Mouse (Mus musculus) right cerebral cortex, adult 2 months (tissue): Measurements from ENCODE around the gene Usp15.

Experiments used
- DNase-seq, 2 experiments: peaks; one replicate each; pipeline ENCODE4 v3.0.0; 2021 to 2022; ENCODE audit warnings: low spot score in 2 of 2

Usp15 gene

DNA sequence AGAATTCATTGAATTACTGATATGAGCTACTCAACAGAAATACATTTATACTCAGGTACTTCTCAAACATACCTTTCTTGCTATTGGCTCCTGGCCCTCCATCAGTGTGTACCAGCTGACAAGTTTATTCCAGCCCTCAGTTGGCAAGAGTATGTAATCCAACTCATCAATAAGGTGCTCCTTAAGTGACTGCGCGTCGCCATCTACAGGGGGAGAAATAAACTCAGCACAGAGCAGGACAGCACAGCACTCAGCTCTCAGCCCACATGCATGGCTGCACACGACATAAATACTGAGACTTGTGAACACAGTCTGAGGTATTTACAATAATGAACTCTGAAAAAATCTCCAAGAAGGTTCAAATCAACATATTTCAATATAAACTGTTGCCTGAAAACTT, 21.0 kb downstream of the Usp15 start:
- DNase-seq, result no peak

GRCm38 (mm10) chr10:123170898-123171297, 25.9 kb downstream of the Usp15 start:
- DNase-seq, result no peak

- no peak for DNase-seq
Observed at GRCm38 (mm10) chr10:123165542-123165941, 31.3 kb downstream of the Usp15 start.

- no peak for DNase-seq
Observed at GRCm38 (mm10) chr10:123160508-123160907, 36.3 kb downstream of the Usp15 start.

- DNase-seq, result no peak
Observed at GRCm38 (mm10) chr10:123159316-123159715, 37.5 kb downstream of the Usp15 start.

DNA sequence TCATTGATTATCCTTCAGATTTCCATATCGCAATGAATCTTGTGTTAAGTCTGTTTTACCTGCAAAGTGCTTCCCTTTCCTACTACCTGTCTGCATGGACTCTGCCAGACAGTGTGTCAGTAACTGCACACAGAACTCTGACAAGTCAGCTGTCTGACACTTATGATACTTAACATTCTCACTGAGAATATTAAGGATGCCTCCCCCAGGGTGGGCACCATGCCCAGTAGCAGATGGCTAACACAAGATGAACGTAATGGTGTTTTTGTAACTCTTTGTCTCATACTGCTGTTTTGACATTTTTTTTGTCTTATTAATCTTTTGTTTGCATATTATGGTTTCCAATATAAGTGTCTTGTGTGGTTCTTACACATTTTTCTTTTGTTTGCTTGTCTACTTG, 40.4 kb downstream of the Usp15 start:
- peak in 1 of 2 experiments; percentile 40 for DNase-seq

GRCm38 (mm10) chr10:123155764-123156163, 41.0 kb downstream of the Usp15 start:
- no peak for DNase-seq

DNA sequence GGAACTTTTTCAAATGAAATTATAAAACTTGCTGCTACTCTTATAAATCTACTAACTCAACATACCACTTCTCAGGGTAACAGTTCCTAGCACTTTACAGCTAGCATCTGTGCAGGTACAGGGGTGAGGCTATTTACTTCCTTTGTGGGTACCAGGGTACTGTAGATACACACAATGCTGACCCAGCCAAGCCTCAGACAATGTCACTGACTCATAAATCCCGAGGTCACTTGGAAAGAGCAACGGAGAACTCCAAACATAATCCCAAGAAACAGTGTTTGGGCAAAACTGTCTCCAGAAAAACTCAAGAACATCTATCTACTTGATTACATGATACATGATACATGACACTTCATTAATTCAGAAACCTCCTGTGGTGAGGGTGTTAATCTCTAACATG, 43.5 kb downstream of the Usp15 start:
- DNase-seq, result no peak

GRCm38 (mm10) chr10:123148025-123148814, 48.6 kb downstream of the Usp15 start:
- no peak for DNase-seq

DNA sequence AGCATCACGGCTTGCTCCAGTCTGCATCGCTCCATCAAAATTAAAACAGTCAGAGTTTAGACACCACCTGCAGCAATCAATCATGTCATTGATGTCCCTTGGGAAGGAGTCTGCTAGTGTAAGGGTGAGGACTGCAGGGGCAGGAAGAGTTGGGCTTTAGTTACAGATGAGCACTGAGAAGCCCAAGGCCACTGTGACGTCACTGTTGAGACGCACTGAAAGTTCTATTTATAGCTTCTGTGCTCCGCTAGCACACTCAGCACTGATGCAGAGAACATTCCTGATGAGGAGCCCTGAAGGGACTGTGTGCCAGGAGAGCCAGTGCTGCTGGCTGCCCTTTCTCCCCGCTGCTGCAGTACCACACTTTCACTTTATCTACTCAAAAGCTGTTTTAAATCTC, 49.6 kb downstream of the Usp15 start:
- DNase-seq, result no peak

DNA sequence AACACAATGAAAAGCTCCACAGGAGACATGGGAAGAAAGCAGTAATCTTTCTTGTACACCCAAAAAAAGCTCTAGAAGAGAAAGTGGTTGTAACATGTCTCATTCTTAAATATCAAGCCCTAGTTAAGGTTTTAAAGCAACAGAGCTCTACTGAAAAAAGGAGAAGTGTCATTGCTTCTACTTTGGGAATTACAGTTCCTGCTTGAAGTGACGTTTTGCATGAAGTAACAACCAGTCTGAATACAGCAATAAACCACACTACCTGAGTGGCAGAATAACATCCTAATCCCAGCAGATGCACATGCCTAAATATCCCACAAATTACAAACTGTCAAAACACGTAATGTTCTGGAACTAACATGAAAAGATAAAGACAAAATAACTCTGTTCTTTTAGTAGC, 50.4 kb downstream of the Usp15 start:
- no peak for DNase-seq

DNA sequence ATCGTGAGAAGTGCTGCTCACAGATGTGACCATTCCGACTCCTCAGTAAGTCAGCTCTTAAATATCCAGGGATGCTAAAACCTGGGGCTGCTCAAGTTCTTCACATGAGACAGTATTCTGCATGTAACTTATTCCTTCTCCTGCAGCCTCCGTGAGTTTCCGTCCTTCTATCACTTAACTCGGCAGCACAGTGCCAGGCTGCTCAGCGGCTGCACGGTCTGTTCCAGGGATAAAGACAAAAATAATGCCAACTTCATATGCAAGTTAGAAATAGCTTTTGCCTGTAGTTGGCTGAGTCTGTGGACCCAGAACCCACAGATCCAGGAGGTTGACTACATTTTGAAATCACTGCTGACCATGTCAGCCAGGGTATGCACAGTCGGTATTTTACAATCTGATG, 52.5 kb downstream of the Usp15 start:
- no peak for DNase-seq

GRCm38 (mm10) chr10:123142395-123143050, 54.3 kb downstream of the Usp15 start:
- DNase-seq, result no peak

DNA sequence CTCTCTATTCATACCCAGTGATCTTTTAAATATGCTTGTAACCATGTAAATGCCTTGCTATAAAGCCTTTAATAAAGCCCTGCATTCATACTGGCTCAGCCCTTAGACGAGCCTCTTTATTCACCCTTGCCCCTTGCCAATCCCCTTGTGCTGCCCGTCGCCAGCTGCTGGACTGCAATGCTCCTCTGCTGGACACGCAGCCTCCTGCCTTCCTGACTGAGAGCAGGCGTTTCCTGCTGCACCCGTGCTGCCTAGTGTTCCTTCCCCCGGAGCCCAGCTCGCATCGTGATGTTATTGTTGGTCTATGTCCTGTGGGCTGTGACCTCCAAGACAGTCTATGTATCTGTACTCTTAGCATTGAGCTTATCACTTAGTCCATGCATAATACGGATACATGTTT, 61.0 kb downstream of the Usp15 start:
- DNase-seq, result no peak

- DNase-seq, result no peak
Observed at GRCm38 (mm10) chr10:123131487-123131886, 65.3 kb downstream of the Usp15 start.

DNA sequence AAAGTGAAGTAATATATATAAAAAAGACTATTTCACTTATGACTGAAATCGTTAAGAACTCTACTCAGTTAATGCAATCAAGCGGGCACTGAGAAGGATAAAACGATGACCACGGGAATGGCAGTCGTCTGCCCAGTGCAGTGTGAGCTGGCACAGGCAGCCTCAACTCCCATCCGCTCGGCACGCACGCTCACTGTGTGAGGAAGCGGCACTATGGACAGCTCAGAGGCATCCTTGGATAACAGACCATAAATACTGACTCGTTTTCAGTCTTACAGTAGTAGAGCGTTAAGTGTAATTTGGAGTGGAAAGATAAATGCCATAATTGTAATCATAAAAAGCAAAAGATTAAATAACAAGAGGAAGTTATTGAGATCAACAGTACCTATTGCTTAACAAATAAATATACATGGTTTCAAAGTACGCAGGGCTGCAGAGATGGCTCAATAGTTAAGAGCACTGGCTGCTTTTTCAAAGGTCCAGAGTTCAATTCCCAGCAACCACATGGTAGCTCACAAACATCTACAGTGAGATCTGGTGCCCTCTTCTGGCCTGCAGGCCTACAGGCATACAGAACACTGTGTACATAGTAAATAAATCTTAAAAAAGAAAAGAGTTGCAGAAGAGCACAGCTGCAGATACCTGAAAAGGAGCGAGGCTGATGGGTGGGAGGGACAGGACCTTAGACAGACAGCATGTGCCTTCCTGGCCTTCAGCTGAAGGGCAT, 76.0 kb downstream of the Usp15 start:
- DNase-seq, result no peak

GRCm38 (mm10) chr10:123116861-123117260, 79.9 kb downstream of the Usp15 start:
- DNase-seq, result no peak

GRCm38 (mm10) chr10:123113466-123113865, 83.3 kb downstream of the Usp15 start:
- no peak for DNase-seq

DNA sequence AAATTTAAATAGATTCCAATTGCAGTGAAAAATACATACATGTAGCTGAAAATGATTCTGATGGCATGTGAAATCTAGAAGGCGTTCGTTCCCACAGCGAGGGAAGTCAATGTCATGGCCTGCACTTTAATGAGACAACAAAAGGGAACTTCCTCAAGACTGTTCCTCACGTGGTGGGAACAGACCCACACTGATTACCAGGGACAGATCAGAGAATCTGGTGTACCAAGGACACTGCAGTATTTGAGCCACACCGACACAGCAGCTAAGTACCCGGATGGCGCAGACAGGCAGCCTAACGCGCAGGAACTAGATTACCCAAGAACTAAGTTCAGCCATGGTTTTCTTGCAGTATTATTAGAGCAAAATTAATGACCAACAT, 84.0 kb downstream of the Usp15 start:
- no peak for DNase-seq

- DNase-seq, result no peak
Observed at GRCm38 (mm10) chr10:123112056-123112786, 84.6 kb downstream of the Usp15 start.

GRCm38 (mm10) chr10:123110548-123110947, 86.2 kb downstream of the Usp15 start:
- no peak for DNase-seq

GRCm38 (mm10) chr10:123108527-123108926, 88.3 kb downstream of the Usp15 start:
- DNase-seq, result no peak
